Mouse (Mus musculus) ES-E14 (cell line): ENCODE measurements around the gene Dpm3. TPM values are rescaled to one million over a fixed set of nuclear protein-coding genes. Genes with fewer than 3 reads are reported as not detected.

Source experiments
- DNase-seq: peaks from one replicate; pipeline ENCODE4 v3.0.0-alpha.2; 2013; ENCODE audit warnings: low read depth, low spot score
- H3K27ac ChIP-seq: 2 replicates; pipeline ENCODE4 v1.5.1; 2012; ENCODE audit warnings: low read depth, mild to moderate bottlenecking, low read length, moderate library complexity, mixed read lengths; ENCODE audit not compliant: poor library complexity, insufficient read depth, severe bottlenecking
- H3K36me3 ChIP-seq: 2 replicates; pipeline ENCODE4 v1.6.1; 2012; ENCODE audit warnings: mild to moderate bottlenecking, low read length, moderate library complexity, mixed read lengths; ENCODE audit not compliant: control insufficient read depth, poor library complexity, insufficient read depth, severe bottlenecking
- H3K4me1 ChIP-seq, 2 experiments: fragments of 150-350 bp in 1 of 2; sonication (generic) in 1 of 2; 2 replicates each; pipeline ENCODE4 v1.6.1; 2012; ENCODE audit warnings: low read length in 2 of 2, mild to moderate bottlenecking in 1 of 2, mixed read lengths in 1 of 2; ENCODE audit not compliant: control insufficient read depth in 2 of 2, insufficient read depth in 2 of 2, poor library complexity in 1 of 2
- H3K4me3 ChIP-seq, 2 experiments: fragments of 150-350 bp in 1 of 2; sonication (generic) in 1 of 2; 2 replicates each; pipeline ENCODE4 v1.5.1; 2012; ENCODE audit warnings: low read length in 2 of 2, low read depth in 1 of 2, mild to moderate bottlenecking in 1 of 2, mixed read lengths in 1 of 2; ENCODE audit not compliant: insufficient read depth in 1 of 2, poor library complexity in 1 of 2, severe bottlenecking in 1 of 2
- H3K9ac ChIP-seq: 2 replicates; pipeline ENCODE4 v1.6.1; 2012; ENCODE audit warnings: low read depth, mild to moderate bottlenecking, low read length, mixed read lengths; ENCODE audit not compliant: poor library complexity, insufficient read depth, severe bottlenecking
- H3K9me3 ChIP-seq: fragments of 150-350 bp; sonication (generic); 2 replicates; pipeline ENCODE4 v1.6.1; 2012; ENCODE audit warnings: low read depth, mild to moderate bottlenecking, low read length; ENCODE audit not compliant: control insufficient read depth, insufficient read depth
- CHD2 ChIP-seq: IDR thresholded peaks from 2 replicates; pipeline ENCODE4 v1.6.1; 2014; ENCODE audit warnings: mild to moderate bottlenecking, low read depth, low read length, inconsistent platforms
- HCFC1 ChIP-seq: IDR thresholded peaks from 2 replicates; pipeline ENCODE4 v1.6.1; 2012; ENCODE audit warnings: low read length, inconsistent platforms, borderline replicate concordance; ENCODE audit not compliant: insufficient read depth
- MAFK ChIP-seq: IDR thresholded peaks from 2 replicates; pipeline ENCODE4 v1.6.1; 2014; ENCODE audit warnings: mild to moderate bottlenecking, low read depth, low read length, inconsistent platforms; ENCODE audit not compliant: insufficient read depth
- ZC3H11A ChIP-seq: IDR thresholded peaks from 2 replicates; pipeline ENCODE4 v1.6.1; 2012; ENCODE audit warnings: low read depth, mild to moderate bottlenecking, inconsistent platforms, low read length, borderline replicate concordance
- ZNF384 ChIP-seq: IDR thresholded peaks from 2 replicates; pipeline ENCODE4 v1.6.1; 2012; ENCODE audit warnings: low read depth, low read length, inconsistent platforms
- in situ Hi-C, 2 experiments: fragments of 600-800 bp; cut with MboI; formaldehyde crosslinking; loops; one replicate each; pipeline ENCODE4 v1.15.1; 2025; ENCODE audit warnings: low sequenced_read_pairs in 2 of 2, inconsistent platforms in 1 of 2; ENCODE audit not compliant: unreplicated experiment in 2 of 2
- total RNA-seq: library from RNA; depleted of rRNA; stranded (reverse); fragments of 300-350 nt; gene quantifications from 2 replicates; pipeline ENCODE4 v1.2.3, GENCODE M21; 2012

Gene Dpm3
- total RNA-seq, 1 experiment = 207 TPM

GRCm38 (mm10) chr3:89247466-89247865 lies 11.7 kb upstream of the Dpm3 start:
- Histone ChIP-seq H3K9me3 (no peaks in the 10 kb centered on the region), H3K9ac (peak overlapping the region; percentile 41; the same call in 1 of the 2 replicates), H3K4me1 (peaks cover 5 to 35% of the 10 kb centered on the region in 2 experiments; a peak in 3 of 4 replicates), H3K36me3 (peaks cover 10% of the 10 kb centered on the region; the same call in 1 of the 2 replicates), H3K27ac (no peak overlapping the region), H3K4me3 (peak overlapping the region in 1 of 2 experiments; percentile 74; a peak in 1 of 4 replicates)
- in situ Hi-C loops = no loop called here
- DNase-seq = no peak
- no peak for TF ChIP-seq CHD2
- no peak for TF ChIP-seq ZC3H11A
- no peak for TF ChIP-seq HCFC1
- no peak for TF ChIP-seq ZNF384
- TF ChIP-seq MAFK = no peak

- no peak overlapping the region for H3K4me3 ChIP-seq
- no peaks in the 10 kb centered on the region for H3K9me3 ChIP-seq
- H3K9ac ChIP-seq = no peak overlapping the region
- in situ Hi-C loops = no loop called here
- H3K36me3 ChIP-seq = peaks cover 10% of the 10 kb centered on the region; the same call in 1 of the 2 replicates
- no peak for DNase-seq
- H3K4me1 ChIP-seq = peaks cover 5 to 23% of the 10 kb centered on the region in 2 experiments; a peak in 3 of 4 replicates
- TF ChIP-seq CHD2 = no peak
- no peak for TF ChIP-seq ZC3H11A
- peak; percentile 77 for TF ChIP-seq MAFK
- no peak for TF ChIP-seq HCFC1
- TF ChIP-seq ZNF384 = no peak
- H3K27ac ChIP-seq = peak overlapping the region; percentile 39; the same call in 1 of the 2 replicates
Measured at GRCm38 (mm10) chr3:89250435-89251040, 8.6 kb upstream of the Dpm3 start.

- peak overlapping the region; percentile 20 to 54; a peak in 3 of 4 replicates for H3K4me3 ChIP-seq
- peak overlapping the region; percentile 33; the same call in 1 of the 2 replicates for H3K9ac ChIP-seq
- H3K27ac ChIP-seq = peak overlapping the region; percentile 1; the same call in 1 of the 2 replicates
- DNase-seq = no peak
- in situ Hi-C loops = no loop called here
- H3K9me3 ChIP-seq = no peaks in the 10 kb centered on the region
- H3K36me3 ChIP-seq = peaks cover 10% of the 10 kb centered on the region; the same call in 1 of the 2 replicates
- no peak for TF ChIP-seq HCFC1
- TF ChIP-seq ZC3H11A = no peak
- TF ChIP-seq ZNF384 = no peak
- no peak for TF ChIP-seq MAFK
- TF ChIP-seq CHD2 = no peak
- H3K4me1 ChIP-seq = peaks cover 1 to 21% of the 10 kb centered on the region in 2 experiments; a peak in 2 of 4 replicates
Measured at GRCm38 (mm10) chr3:89251365-89251895, 7.7 kb upstream of the Dpm3 start.

- H3K4me3 ChIP-seq = no peak overlapping the region
Measured at GRCm38 (mm10) chr3:89254994-89255393, 4.2 kb upstream of the Dpm3 start.

More at GRCm38 (mm10) chr3:89254994-89255393, 4.2 kb upstream of the Dpm3 start:
- DNase-seq = no peak
- Histone ChIP-seq H3K4me1 (peaks cover 1 to 19% of the 10 kb centered on the region in 2 experiments; a peak in 2 of 4 replicates), H3K27ac (no peak overlapping the region), H3K9me3 (no peaks in the 10 kb centered on the region), H3K36me3 (no peaks in the 10 kb centered on the region), H3K9ac (no peak overlapping the region)
- TF ChIP-seq CHD2 = no peak
- TF ChIP-seq MAFK = no peak
- no peak for TF ChIP-seq ZNF384
- TF ChIP-seq ZC3H11A = no peak
- TF ChIP-seq HCFC1 = no peak
- in situ Hi-C loops = no loop called here
